27 mouse cellular contexts compared by ENCODE assay signal in genomic region chr10:80996501-80996900, GRCm38 (mm10). TPM values are rescaled to one million over a fixed set of nuclear protein-coding genes. Genes with fewer than 3 reads are reported as not detected.
"Had no signal": no experiment of that assay in that cellular context is flagged by ENCODE, and none has a peak within 500 bp of the region (broad histone marks: within the 10 kb centered on the region; RNA-seq: fewer than 3 reads in every experiment).

No protein-coding gene starts in this region.

- H3K27ac ChIP-seq: embryonic facial prominence, embryonic 10.5 days; embryonic facial prominence, embryonic 12.5 days; embryonic facial prominence, embryonic 13.5 days; embryonic facial prominence, embryonic 15.5 days; forebrain, embryonic 10.5 days; forebrain, embryonic 12.5 days; forebrain, embryonic 13.5 days; forebrain, embryonic 15.5 days; gastrocnemius, adult 2 months; heart, adult 2 months; heart, embryonic 10.5 days had no signal

- H3K4me2 ChIP-seq: embryonic facial prominence, embryonic 12.5 days; embryonic facial prominence, embryonic 13.5 days; embryonic facial prominence, embryonic 15.5 days; forebrain, embryonic 12.5 days; forebrain, embryonic 13.5 days; forebrain, embryonic 15.5 days had no signal

- ATAC-seq: forebrain, embryonic 13.5 days; forebrain, embryonic 14.5 days; forebrain, embryonic 15.5 days; forebrain, embryonic 16.5 days; forebrain, postnatal 0 days had no signal

- H3K36me3 ChIP-seq: embryonic facial prominence, embryonic 10.5 days; embryonic facial prominence, embryonic 12.5 days; embryonic facial prominence, embryonic 13.5 days; embryonic facial prominence, embryonic 15.5 days; forebrain, embryonic 10.5 days; forebrain, embryonic 12.5 days; forebrain, embryonic 15.5 days; heart, embryonic 10.5 days had no signal

- DNase-seq: cerebellum, postnatal 10 days; cerebellum, postnatal 14 days; cerebellum, postnatal 25 days; cerebellum, postnatal 36 days; embryo, embryonic 11 days; forebrain, postnatal 0 days; gastrocnemius, adult 2 months; gastrocnemius, postnatal 10 days; gastrocnemius, postnatal 14 days; gastrocnemius, postnatal 25 days; gastrocnemius, postnatal 36 days; heart, adult 11 months; heart, adult 18-20 months; heart, adult 2 months had no signal

- H3K4me3 ChIP-seq: embryonic facial prominence, embryonic 10.5 days; embryonic facial prominence, embryonic 12.5 days; embryonic facial prominence, embryonic 13.5 days; embryonic facial prominence, embryonic 15.5 days; erythroblast, embryonic 14.5 days; forebrain, embryonic 10.5 days; forebrain, embryonic 12.5 days; forebrain, embryonic 13.5 days; forebrain, embryonic 15.5 days; gastrocnemius, adult 2 months; heart, adult 2 months; heart, embryonic 10.5 days had no signal

- H3K9ac ChIP-seq: embryonic facial prominence, embryonic 12.5 days; embryonic facial prominence, embryonic 13.5 days; embryonic facial prominence, embryonic 15.5 days; forebrain, embryonic 12.5 days; forebrain, embryonic 13.5 days; forebrain, embryonic 15.5 days; forebrain, postnatal 0 days had no signal

- H3K9me3 ChIP-seq: embryonic facial prominence, embryonic 10.5 days; embryonic facial prominence, embryonic 12.5 days; embryonic facial prominence, embryonic 13.5 days; embryonic facial prominence, embryonic 15.5 days; forebrain, embryonic 10.5 days; forebrain, embryonic 12.5 days; forebrain, embryonic 13.5 days; forebrain, embryonic 15.5 days; heart, embryonic 10.5 days had no signal

RNA-seq across cellular contexts. Expression of gene Gng7, which starts 18.2 kb away (rescaled TPM):
- polyA plus RNA-seq: erythroblast, embryonic 14.5 days had no signal

RNA-seq across cellular contexts. Expression of gene Diras1, which starts 29.0 kb away (rescaled TPM):
- polyA plus RNA-seq: erythroblast, embryonic 14.5 days; gonadal fat pad, adult 2 months had no signal
